Mouse (Mus musculus): ENCODE results near the gene Prdm16. TPM values are rescaled to one million over a fixed set of nuclear protein-coding genes. Genes with fewer than 3 reads are reported as not detected.

Prdm16 gene
- polyA plus RNA-seq, 1 experiment from 2014 or later = 12.5 TPM

GRCm38 (mm10) chr4:154478933-154479613 lies 157.6 kb downstream of the Prdm16 start:
- H3K4me1 ChIP-seq (replicated peaks) = peaks cover 13% of the 10 kb centered on the region; the same call in 1 of the 2 replicates
- H3K9me3 ChIP-seq = no peaks in the 10 kb centered on the region
- no peak overlapping the region for H3K4me2 ChIP-seq (replicated peaks)
- no peak overlapping the region for H3K27ac ChIP-seq
- no peak overlapping the region for H3K9ac ChIP-seq (replicated peaks)
- no peaks in the 10 kb centered on the region for H3K36me3 ChIP-seq
- ATAC-seq = no peak
- peaks cover 99% of the 10 kb centered on the region for H3K27me3 ChIP-seq
- WGBS = 92% methylated on average over 8 of the region's 8 CpGs
- H3K4me3 ChIP-seq (replicated peaks) = no peak overlapping the region

GRCm38 (mm10) chr4:154473571-154474307 lies 162.9 kb downstream of the Prdm16 start:
- peak; percentile 32 for ATAC-seq
- Histone ChIP-seq H3K9ac (replicated peaks) (no peak overlapping the region), H3K27ac (no peak overlapping the region), H3K27me3 (peaks cover 87% of the 10 kb centered on the region), H3K36me3 (no peaks in the 10 kb centered on the region), H3K4me3 (replicated peaks) (no peak overlapping the region), H3K4me1 (replicated peaks) (peaks cover 37% of the 10 kb centered on the region), H3K4me2 (replicated peaks) (peak overlapping the region; percentile 19; the same call in 1 of the 2 replicates), H3K9me3 (no peaks in the 10 kb centered on the region)
- WGBS = 10% methylated on average over 25 of the region's 25 CpGs

- no peaks in the 10 kb centered on the region for H3K36me3 ChIP-seq
- H3K4me2 ChIP-seq (replicated peaks) = peak overlapping the region; percentile 25; the same call in 1 of the 2 replicates
- peaks cover 87% of the 10 kb centered on the region for H3K27me3 ChIP-seq
- H3K4me3 ChIP-seq (replicated peaks) = no peak overlapping the region
- H3K4me1 ChIP-seq (replicated peaks) = peaks cover 37% of the 10 kb centered on the region
- peak overlapping the region; percentile 25; the same call in 1 of the 2 replicates for H3K27ac ChIP-seq
- no peak for ATAC-seq
- H3K9me3 ChIP-seq = no peaks in the 10 kb centered on the region
- 17% methylated on average over 8 of the region's 8 CpGs for WGBS
- H3K9ac ChIP-seq (replicated peaks) = peak overlapping the region; percentile 12; the same call in 1 of the 2 replicates
Observed at GRCm38 (mm10) chr4:154472569-154472968, 164.1 kb downstream of the Prdm16 start.

GRCm38 (mm10) chr4:154471447-154472101 lies 165.1 kb downstream of the Prdm16 start:
- WGBS = 3% methylated on average over 17 of the region's 17 CpGs
- H3K4me2 ChIP-seq (replicated peaks) = peak overlapping the region; percentile 34

GRCm38 (mm10) chr4:154466305-154466704 lies 170.4 kb downstream of the Prdm16 start:
- H3K27me3 ChIP-seq = peaks cover 100% of the 10 kb centered on the region
- ATAC-seq = no peak
- no peaks in the 10 kb centered on the region for H3K9me3 ChIP-seq

More at GRCm38 (mm10) chr4:154471447-154472101, 165.1 kb downstream of the Prdm16 start:
- Histone ChIP-seq H3K4me1 (replicated peaks) (peaks cover 37% of the 10 kb centered on the region), H3K27ac (peak overlapping the region; percentile 47; the same call in 1 of the 2 replicates), H3K9me3 (no peaks in the 10 kb centered on the region), H3K9ac (replicated peaks) (no peak overlapping the region), H3K4me3 (replicated peaks) (no peak overlapping the region), H3K27me3 (peaks cover 87% of the 10 kb centered on the region), H3K36me3 (no peaks in the 10 kb centered on the region)
- ATAC-seq = peak; percentile 70

GRCm38 (mm10) chr4:154465123-154465522 lies 171.6 kb downstream of the Prdm16 start:
- no peak overlapping the region for H3K27ac ChIP-seq
- no peak for ATAC-seq
- H3K4me1 ChIP-seq (replicated peaks) = peaks cover 23% of the 10 kb centered on the region
- H3K36me3 ChIP-seq = no peaks in the 10 kb centered on the region
- peaks cover 100% of the 10 kb centered on the region for H3K27me3 ChIP-seq
- 42% methylated on average over 9 of the region's 9 CpGs for WGBS
- no peak overlapping the region for H3K4me3 ChIP-seq (replicated peaks)
- 0 out of 2 replicates have a peak overlapping the region, but pooled peaks have one; percentile 2 for H3K9ac ChIP-seq (replicated peaks)
- H3K9me3 ChIP-seq = no peaks in the 10 kb centered on the region
- H3K4me2 ChIP-seq (replicated peaks) = no peak overlapping the region

More at GRCm38 (mm10) chr4:154466305-154466704, 170.4 kb downstream of the Prdm16 start:
- Histone ChIP-seq H3K9ac (replicated peaks) (no peak overlapping the region), H3K27ac (no peak overlapping the region), H3K4me1 (replicated peaks) (peaks cover 30% of the 10 kb centered on the region), H3K4me2 (replicated peaks) (no peak overlapping the region), H3K36me3 (no peaks in the 10 kb centered on the region), H3K4me3 (replicated peaks) (no peak overlapping the region)
- WGBS = 44% methylated on average over 5 of the region's 5 CpGs

- Histone ChIP-seq H3K9me3 (no peaks in the 10 kb centered on the region), H3K4me2 (replicated peaks) (no peak overlapping the region), H3K4me1 (replicated peaks) (peaks cover 27% of the 10 kb centered on the region), H3K27ac (no peak overlapping the region), H3K27me3 (peaks cover 87% of the 10 kb centered on the region), H3K4me3 (replicated peaks) (no peak overlapping the region), H3K9ac (replicated peaks) (no peak overlapping the region), H3K36me3 (no peaks in the 10 kb centered on the region)
- 52% methylated on average over 13 of the region's 13 CpGs for WGBS
- ATAC-seq = no peak
Observed at GRCm38 (mm10) chr4:154460021-154460420, 176.7 kb downstream of the Prdm16 start.

GRCm38 (mm10) chr4:154457756-154458155 lies 178.9 kb downstream of the Prdm16 start:
- Histone ChIP-seq H3K4me3 (replicated peaks) (no peak overlapping the region), H3K27ac (no peak overlapping the region), H3K4me1 (replicated peaks) (peaks cover 14% of the 10 kb centered on the region), H3K36me3 (no peaks in the 10 kb centered on the region), H3K9me3 (no peaks in the 10 kb centered on the region), H3K4me2 (replicated peaks) (no peak overlapping the region), H3K9ac (replicated peaks) (no peak overlapping the region), H3K27me3 (peaks cover 85% of the 10 kb centered on the region)
- ATAC-seq = no peak
- 90% methylated on average over 3 of the region's 3 CpGs for WGBS

- peaks cover 6% of the 10 kb centered on the region; the same call in 1 of the 2 replicates for H3K4me1 ChIP-seq (replicated peaks)
- no peaks in the 10 kb centered on the region for H3K9me3 ChIP-seq
- H3K4me3 ChIP-seq (replicated peaks) = no peak overlapping the region
- H3K9ac ChIP-seq (replicated peaks) = no peak overlapping the region
- H3K27ac ChIP-seq = no peak overlapping the region
- H3K4me2 ChIP-seq (replicated peaks) = no peak overlapping the region
- H3K27me3 ChIP-seq = peaks cover 84% of the 10 kb centered on the region
- H3K36me3 ChIP-seq = no peaks in the 10 kb centered on the region
- WGBS = 38% methylated on average over 11 of the region's 11 CpGs
- no peak for ATAC-seq
Observed at GRCm38 (mm10) chr4:154456265-154456822, 180.3 kb downstream of the Prdm16 start.

GRCm38 (mm10) chr4:154450441-154450840 lies 186.2 kb downstream of the Prdm16 start:
- WGBS = 92% methylated on average over 9 of the region's 9 CpGs
- Histone ChIP-seq H3K9me3 (no peaks in the 10 kb centered on the region), H3K27ac (no peak overlapping the region), H3K4me2 (replicated peaks) (no peak overlapping the region), H3K4me1 (replicated peaks) (no peaks in the 10 kb centered on the region), H3K9ac (replicated peaks) (no peak overlapping the region), H3K36me3 (no peaks in the 10 kb centered on the region), H3K4me3 (replicated peaks) (no peak overlapping the region), H3K27me3 (peaks cover 91% of the 10 kb centered on the region)
- no peak for ATAC-seq

- no peak overlapping the region for H3K27ac ChIP-seq
Observed at GRCm38 (mm10) chr4:154450036-154450435, 186.6 kb downstream of the Prdm16 start.

More at GRCm38 (mm10) chr4:154450036-154450435, 186.6 kb downstream of the Prdm16 start:
- WGBS = 75% methylated on average over 4 of the region's 4 CpGs
- Histone ChIP-seq H3K4me2 (replicated peaks) (no peak overlapping the region), H3K27me3 (peaks cover 91% of the 10 kb centered on the region), H3K9ac (replicated peaks) (no peak overlapping the region), H3K36me3 (no peaks in the 10 kb centered on the region), H3K4me3 (replicated peaks) (no peak overlapping the region), H3K4me1 (replicated peaks) (no peaks in the 10 kb centered on the region), H3K9me3 (no peaks in the 10 kb centered on the region)
- no peak for ATAC-seq
